Mouse (Mus musculus) liver, adult 2 months (tissue): ENCODE data around the gene Zdhhc16.

Experiments
- CTCF ChIP-seq: fragments of 200-500 bp; IDR thresholded peaks from 2 replicates; pipeline ENCODE4 v1.5.1; 2011; ENCODE audit warnings: low read depth, low read length, control low read depth
- POLR2A ChIP-seq: fragments of 200-500 bp; IDR thresholded peaks from 2 replicates; pipeline ENCODE4 v1.6.1; 2011; ENCODE audit warnings: low read length, control low read depth; ENCODE audit not compliant: insufficient read depth; ENCODE audit errors: extremely low read depth

GRCm38 (mm10) chr19:41902848-41903593 lies 30.3 kb upstream of the Zdhhc16 start:
- TF ChIP-seq CTCF = no peak
- no peak for TF ChIP-seq POLR2A
